Mouse (Mus musculus): ENCODE data around the gene Amdhd2. TPM values are rescaled to one million over a fixed set of nuclear protein-coding genes. Genes with fewer than 3 reads are reported as not detected.
A peak's percentile ranks its signal among the peaks of the same experiment; 100 is the strongest.

The Amdhd2 gene
- polyA plus RNA-seq, 1 experiment: 187 TPM

DNA sequence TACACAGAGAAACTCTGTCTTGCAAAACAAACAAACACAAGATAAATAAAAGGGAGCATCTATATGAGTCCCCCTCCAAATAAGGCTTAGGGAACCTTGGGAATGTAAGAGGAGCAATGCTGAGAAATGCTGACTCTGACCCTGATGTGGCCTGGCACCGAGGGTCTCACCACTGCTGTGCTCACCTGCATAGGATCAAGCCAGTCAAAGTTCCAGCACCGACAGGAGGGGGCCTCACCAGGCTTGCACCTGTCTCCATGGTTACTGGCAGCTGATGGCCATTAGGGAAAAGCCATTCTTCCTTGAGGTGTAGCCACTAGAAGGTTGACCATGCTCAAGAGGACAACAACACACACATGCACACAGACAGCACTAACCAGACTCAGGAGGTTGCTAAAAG, 20.7 kb downstream of the Amdhd2 start:
- no peak overlapping the region for H3K4me3 ChIP-seq (ENCODE audit: low read depth, low read length)
- WGBS: 47% methylated on average over 2 of the region's 2 CpGs
- TF ChIP-seq POLR2A (IDR thresholded peaks at IDR 0.05; ENCODE audit: low read depth, low read length): no peak
- TF ChIP-seq CTCF (IDR thresholded peaks at IDR 0.05; ENCODE audit: extremely low read depth, insufficient read length, insufficient replicate concordance, low read depth, low read length): no peak
- no peak overlapping the region for H3K27ac ChIP-seq (ENCODE audit: insufficient read depth, low read depth, low read length)
- H3K36me3 ChIP-seq (ENCODE audit: control insufficient read depth, insufficient read depth, low read length): no peaks in the 10 kb centered on the region
- H3K27me3 ChIP-seq (ENCODE audit: control insufficient read depth, insufficient read depth, low read length): no peaks in the 10 kb centered on the region
- peaks cover 9% of the 10 kb centered on the region; the same call in 1 of the 2 replicates for H3K4me1 ChIP-seq (ENCODE audit: control insufficient read depth, insufficient read depth, insufficient read length, low read length)

DNA sequence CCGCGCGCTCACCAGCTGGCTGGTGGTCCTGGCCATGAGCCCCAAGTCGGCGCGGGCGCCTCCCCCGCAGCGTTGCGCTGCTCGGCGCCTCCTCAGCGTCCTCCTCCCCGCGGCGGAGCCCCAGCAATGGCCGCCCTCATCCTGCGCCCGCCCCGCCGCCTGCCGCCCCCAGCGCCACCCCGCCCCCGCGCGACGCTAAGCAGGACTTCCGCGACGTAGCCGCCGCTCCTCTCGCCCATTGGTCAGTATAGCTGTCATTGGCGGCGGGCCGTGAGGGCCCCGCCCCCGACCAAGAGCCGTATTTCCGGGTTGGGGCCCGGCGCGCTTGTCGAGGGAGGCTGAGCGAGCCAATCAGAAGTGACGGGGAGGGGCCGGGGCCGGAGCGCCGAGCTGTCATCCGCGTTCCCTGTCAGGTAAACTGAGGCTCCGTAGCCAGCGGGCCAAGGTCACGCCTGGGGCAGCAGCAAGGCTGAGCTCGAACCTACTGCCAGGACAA, 22.1 kb downstream of the Amdhd2 start:
- peak overlapping the region; percentile 100 for H3K4me3 ChIP-seq (ENCODE audit: low read depth, low read length)
- peaks cover 9% of the 10 kb centered on the region; the same call in 1 of the 2 replicates for H3K4me1 ChIP-seq (ENCODE audit: control insufficient read depth, insufficient read depth, insufficient read length, low read length)
- H3K27ac ChIP-seq (ENCODE audit: insufficient read depth, low read depth, low read length): peak overlapping the region; percentile 82
- no peaks in the 10 kb centered on the region for H3K27me3 ChIP-seq (ENCODE audit: control insufficient read depth, insufficient read depth, low read length)
- no peak for TF ChIP-seq CTCF (IDR thresholded peaks at IDR 0.05; ENCODE audit: extremely low read depth, insufficient read length, insufficient replicate concordance, low read depth, low read length)
- peak; percentile 20; the same call in 1 of the 2 replicates for TF ChIP-seq POLR2A (IDR thresholded peaks at IDR 0.05; ENCODE audit: low read depth, low read length)
- H3K36me3 ChIP-seq (ENCODE audit: control insufficient read depth, insufficient read depth, low read length): no peaks in the 10 kb centered on the region
- under 1% methylated on average over 54 of the region's 57 CpGs for WGBS

DNA sequence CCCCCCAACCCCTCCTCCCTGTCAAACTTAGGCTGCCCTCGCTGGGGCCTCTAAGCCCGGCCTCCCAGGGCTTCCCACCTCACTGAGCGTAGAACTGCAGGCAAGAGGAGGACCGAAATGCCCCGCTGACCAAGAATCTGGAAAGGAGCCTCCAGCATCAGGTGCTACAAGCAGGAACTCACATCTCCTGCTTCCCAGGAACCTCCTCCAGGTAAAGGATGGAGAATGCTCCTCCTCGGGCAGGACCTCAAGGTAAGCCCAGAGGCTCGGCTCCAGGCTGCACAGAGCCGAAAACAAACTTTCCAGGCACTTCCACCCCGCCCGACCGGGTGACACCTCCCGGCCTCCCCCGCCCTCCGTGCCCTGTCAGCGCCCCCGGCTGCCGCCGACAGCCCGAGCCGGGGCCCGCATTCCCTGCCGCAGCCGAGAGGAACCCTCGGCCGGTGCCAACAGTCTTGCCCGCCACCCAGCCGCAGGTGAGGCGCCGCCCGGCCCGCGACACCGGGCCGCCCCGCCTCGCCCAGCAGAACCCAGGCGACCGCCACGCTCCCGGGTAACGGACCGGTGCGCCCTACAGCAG, 22.6 kb downstream of the Amdhd2 start:
- no peaks in the 10 kb centered on the region for H3K36me3 ChIP-seq (ENCODE audit: control insufficient read depth, insufficient read depth, low read length)
- no peaks in the 10 kb centered on the region for H3K27me3 ChIP-seq (ENCODE audit: control insufficient read depth, insufficient read depth, low read length)
- 1% methylated on average over 43 of the region's 43 CpGs for WGBS
- peak overlapping the region; percentile 100 for H3K4me3 ChIP-seq (ENCODE audit: low read depth, low read length)
- TF ChIP-seq CTCF (IDR thresholded peaks at IDR 0.05; ENCODE audit: extremely low read depth, insufficient read length, insufficient replicate concordance, low read depth, low read length): no peak
- TF ChIP-seq POLR2A (IDR thresholded peaks at IDR 0.05; ENCODE audit: low read depth, low read length): no peak
- peaks cover 9% of the 10 kb centered on the region; the same call in 1 of the 2 replicates for H3K4me1 ChIP-seq (ENCODE audit: control insufficient read depth, insufficient read depth, insufficient read length, low read length)
- peak overlapping the region; percentile 82 for H3K27ac ChIP-seq (ENCODE audit: insufficient read depth, low read depth, low read length)

DNA sequence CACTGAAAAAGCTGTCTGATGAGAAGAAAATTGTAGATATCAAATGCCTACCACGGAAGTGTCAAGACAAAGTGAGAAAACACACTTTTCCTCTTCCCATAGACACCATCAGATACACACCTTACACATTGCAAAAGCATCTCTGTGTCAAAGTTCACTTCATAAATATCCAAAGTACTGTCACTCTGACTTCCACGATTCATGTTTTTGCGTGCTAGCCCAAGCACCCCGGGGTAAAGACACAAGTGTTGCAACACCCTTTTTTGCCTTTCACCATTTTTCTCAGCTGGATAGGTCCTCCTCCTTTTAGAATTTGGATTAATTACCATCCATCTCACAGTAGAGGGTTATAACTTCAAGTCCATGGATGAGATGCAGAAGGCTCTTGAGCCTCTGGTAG, 23.6 kb downstream of the Amdhd2 start:
- H3K27ac ChIP-seq (ENCODE audit: insufficient read depth, low read depth, low read length): no peak overlapping the region
- 39% methylated on average over 4 of the region's 4 CpGs for WGBS
- TF ChIP-seq POLR2A (IDR thresholded peaks at IDR 0.05; ENCODE audit: low read depth, low read length) (no peak), CTCF (IDR thresholded peaks at IDR 0.05; ENCODE audit: extremely low read depth, insufficient read length, insufficient replicate concordance, low read depth, low read length) (no peak)
- H3K36me3 ChIP-seq (ENCODE audit: control insufficient read depth, insufficient read depth, low read length): no peaks in the 10 kb centered on the region
- no peak overlapping the region for H3K4me3 ChIP-seq (ENCODE audit: low read depth, low read length)
- H3K4me1 ChIP-seq (ENCODE audit: control insufficient read depth, insufficient read depth, insufficient read length, low read length): peaks cover 9% of the 10 kb centered on the region; the same call in 1 of the 2 replicates
- H3K27me3 ChIP-seq (ENCODE audit: control insufficient read depth, insufficient read depth, low read length): no peaks in the 10 kb centered on the region

DNA sequence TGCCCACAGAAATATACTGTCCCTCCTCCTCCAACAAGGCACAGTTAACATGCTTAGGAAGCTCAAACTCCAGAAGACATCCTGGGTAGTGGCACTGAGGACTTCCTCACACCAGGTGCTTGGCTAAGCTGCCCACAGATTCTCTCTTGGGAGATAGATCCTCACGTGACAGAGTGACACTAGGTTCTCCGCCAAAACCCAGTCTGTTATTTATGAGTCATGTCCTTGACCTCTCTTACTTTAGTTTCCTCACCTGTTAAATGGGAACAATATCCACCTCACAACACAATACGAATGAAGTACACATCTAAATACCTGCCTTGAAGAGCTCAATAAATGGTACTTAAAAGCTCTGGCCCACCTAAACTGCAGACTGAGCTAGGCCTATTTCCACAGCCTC, 24.3 kb downstream of the Amdhd2 start:
- WGBS: 69% methylated on average over 3 of the region's 3 CpGs
- H3K4me3 ChIP-seq (ENCODE audit: low read depth, low read length): no peak overlapping the region
- no peak overlapping the region for H3K27ac ChIP-seq (ENCODE audit: insufficient read depth, low read depth, low read length)
- no peaks in the 10 kb centered on the region; the same call in 1 of the 2 replicates for H3K36me3 ChIP-seq (ENCODE audit: control insufficient read depth, insufficient read depth, low read length)
- no peaks in the 10 kb centered on the region for H3K27me3 ChIP-seq (ENCODE audit: control insufficient read depth, insufficient read depth, low read length)
- TF ChIP-seq POLR2A (IDR thresholded peaks at IDR 0.05; ENCODE audit: low read depth, low read length): no peak
- TF ChIP-seq CTCF (IDR thresholded peaks at IDR 0.05; ENCODE audit: extremely low read depth, insufficient read length, insufficient replicate concordance, low read depth, low read length): no peak
- peaks cover 9% of the 10 kb centered on the region; the same call in 1 of the 2 replicates for H3K4me1 ChIP-seq (ENCODE audit: control insufficient read depth, insufficient read depth, insufficient read length, low read length)

DNA sequence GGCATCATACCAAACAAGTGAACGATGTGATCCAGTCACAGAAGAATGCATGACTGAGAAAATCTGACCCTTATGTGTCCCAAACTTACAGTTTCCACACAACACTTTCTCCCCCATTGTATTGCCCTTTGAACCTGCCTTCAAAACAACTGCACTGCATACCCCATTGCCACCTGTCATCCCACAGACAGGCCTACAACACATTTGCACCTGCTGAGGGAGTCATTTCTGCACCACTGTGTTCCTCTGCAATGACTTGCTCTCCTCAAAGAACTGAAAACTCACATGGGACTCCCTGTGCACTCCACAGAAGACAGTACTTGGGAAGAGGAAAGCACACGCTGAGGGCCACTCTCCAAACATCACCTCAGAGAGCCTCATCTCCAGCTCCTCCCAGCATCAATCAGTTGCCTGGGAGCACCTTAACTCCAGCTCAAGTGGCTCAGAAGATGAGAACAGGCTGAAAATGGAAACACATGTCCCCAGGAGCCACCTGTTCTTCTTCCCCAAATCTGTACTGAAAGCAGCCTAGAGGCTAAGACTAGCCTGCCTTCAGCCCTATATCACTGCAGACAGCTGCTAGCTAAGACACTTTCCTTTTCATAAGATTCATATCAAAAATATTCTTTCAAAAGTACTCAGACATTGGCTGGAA, 26.2 kb downstream of the Amdhd2 start:
- Histone ChIP-seq H3K4me3 (ENCODE audit: low read depth, low read length) (no peak overlapping the region), H3K27ac (ENCODE audit: insufficient read depth, low read depth, low read length) (no peak overlapping the region), H3K27me3 (ENCODE audit: control insufficient read depth, insufficient read depth, low read length) (no peaks in the 10 kb centered on the region), H3K4me1 (ENCODE audit: control insufficient read depth, insufficient read depth, insufficient read length, low read length) (peaks cover 9% of the 10 kb centered on the region; the same call in 1 of the 2 replicates), H3K36me3 (ENCODE audit: control insufficient read depth, insufficient read depth, low read length) (no peaks in the 10 kb centered on the region; the same call in 1 of the 2 replicates)
- WGBS: 56% methylated on average over 2 of the region's 2 CpGs
- TF ChIP-seq POLR2A (IDR thresholded peaks at IDR 0.05; ENCODE audit: low read depth, low read length) (no peak), CTCF (IDR thresholded peaks at IDR 0.05; ENCODE audit: extremely low read depth, insufficient read length, insufficient replicate concordance, low read depth, low read length) (no peak)

DNA sequence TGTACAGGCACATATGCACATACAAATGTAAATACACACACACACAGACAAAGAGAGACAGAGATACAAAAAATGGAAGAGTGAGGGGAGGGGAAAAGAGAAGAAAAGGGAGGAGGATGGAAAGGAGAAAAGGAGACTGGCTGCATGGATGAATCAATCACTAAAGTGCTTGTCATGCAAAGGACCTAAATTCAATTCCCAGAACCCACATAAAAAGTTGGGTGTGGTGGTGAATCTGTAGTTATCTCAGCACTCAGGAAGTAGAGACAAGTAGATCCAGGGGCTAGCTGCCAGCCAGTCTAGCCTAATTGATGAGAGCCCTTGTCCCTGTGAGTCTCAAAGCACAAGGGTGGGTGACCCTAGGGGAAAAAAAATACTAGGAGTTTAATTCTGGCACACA, 29.5 kb downstream of the Amdhd2 start:
- Histone ChIP-seq H3K27me3 (ENCODE audit: control insufficient read depth, insufficient read depth, low read length) (no peaks in the 10 kb centered on the region), H3K36me3 (ENCODE audit: control insufficient read depth, insufficient read depth, low read length) (no peaks in the 10 kb centered on the region; the same call in 1 of the 2 replicates), H3K27ac (ENCODE audit: insufficient read depth, low read depth, low read length) (no peak overlapping the region), H3K4me1 (ENCODE audit: control insufficient read depth, insufficient read depth, insufficient read length, low read length) (no peaks in the 10 kb centered on the region; the same call in 1 of the 2 replicates), H3K4me3 (ENCODE audit: low read depth, low read length) (no peak overlapping the region)
- TF ChIP-seq CTCF (IDR thresholded peaks at IDR 0.05; ENCODE audit: extremely low read depth, insufficient read length, insufficient replicate concordance, low read depth, low read length): no peak
- no peak for TF ChIP-seq POLR2A (IDR thresholded peaks at IDR 0.05; ENCODE audit: low read depth, low read length)

Measured in small intestine, adult 2 months (tissue).